Mouse (Mus musculus): ENCODE measurements around the gene Mdp1. TPM values are rescaled to one million over a fixed set of nuclear protein-coding genes. Genes with fewer than 3 reads are reported as not detected.

The Mdp1 gene
- total RNA-seq, 1 experiment from 2014 or later, result 50.4 TPM

DNA sequence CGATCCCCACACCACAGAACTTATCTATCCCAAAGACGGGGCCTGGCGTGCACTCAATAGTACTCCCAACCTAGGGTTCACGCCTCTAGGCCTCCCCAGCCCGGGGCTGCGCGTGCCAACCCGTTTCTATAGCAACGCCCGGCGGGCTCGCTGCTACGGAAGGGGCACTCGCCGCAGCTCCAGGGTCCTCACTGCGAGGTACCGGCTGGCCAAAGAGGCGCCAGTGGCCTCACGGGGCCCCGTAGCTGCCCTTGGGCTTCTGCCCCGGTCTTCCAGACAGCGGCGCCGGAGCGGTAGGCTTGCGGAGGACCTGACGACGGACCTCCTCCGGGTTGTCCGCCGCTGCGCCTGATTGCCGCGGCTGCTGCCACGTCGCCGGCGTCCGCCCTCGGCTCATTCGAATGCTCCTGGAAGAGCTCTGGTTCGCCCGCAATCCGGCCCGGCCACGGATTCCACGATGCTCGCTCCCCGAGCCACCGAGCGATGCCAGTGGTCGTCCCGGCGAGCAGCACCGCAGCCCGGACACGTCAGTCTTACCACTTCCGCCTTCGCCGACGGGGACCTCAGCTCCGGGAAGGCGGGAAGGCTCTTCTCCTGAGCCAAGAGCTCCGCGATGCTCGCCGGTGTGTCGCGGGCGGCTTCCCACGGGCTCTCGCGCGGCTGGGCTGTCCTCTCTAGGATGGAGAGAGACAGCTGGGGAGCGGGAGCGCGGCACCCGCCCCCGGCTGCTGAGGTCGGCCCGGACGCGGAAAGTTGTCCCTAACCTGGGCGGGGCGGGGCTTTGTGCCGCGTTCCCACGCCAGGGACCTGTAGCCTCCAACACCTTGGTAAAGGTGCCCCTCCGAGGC lies 17.0 kb downstream of the Mdp1 start, which contains the start of gene Tm9sf1:
Gene Tm9sf1 (minus strand): TSS at position 747 of the 848 bp plus-strand sequence.
- peak; percentile 90 for DNase-seq

DNA sequence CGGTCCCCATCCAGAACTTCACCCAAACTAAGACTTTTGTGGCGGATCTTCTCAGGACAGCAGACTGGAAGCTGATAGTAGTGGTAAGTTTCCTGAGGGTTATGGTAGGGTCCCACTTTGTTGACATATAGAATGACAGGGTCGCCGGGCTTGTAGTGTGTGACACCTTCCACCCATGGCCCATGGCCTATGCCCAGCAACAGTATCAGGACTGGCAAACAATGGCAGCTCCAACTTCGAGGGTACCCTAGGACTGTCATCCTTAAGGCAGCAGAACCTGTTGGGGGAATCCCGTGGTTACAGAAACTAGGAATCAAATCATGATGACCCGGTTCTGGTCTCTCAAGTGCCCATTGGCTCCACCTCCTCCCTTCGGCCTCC lies 17.6 kb downstream of the Mdp1 start:
- DNase-seq, result no peak

DNA sequence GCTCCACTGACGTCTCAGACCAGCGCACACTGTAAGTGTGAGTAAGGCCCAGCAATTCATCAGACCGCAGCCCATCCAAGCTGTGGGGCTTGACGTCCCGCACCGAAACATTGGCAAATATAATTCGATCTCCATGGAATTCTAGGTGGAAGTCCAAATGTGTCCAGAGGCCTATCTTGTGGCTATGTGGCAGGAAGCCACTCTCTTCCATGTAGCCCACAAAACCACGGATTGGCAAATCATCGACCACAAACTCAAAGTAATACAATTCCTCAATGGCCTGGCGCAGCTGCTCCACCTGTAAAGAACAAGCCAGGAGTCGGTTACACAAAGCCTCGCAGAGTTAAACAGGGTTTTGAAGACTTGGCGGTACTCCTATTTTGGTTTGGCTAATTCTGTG lies 19.0 kb downstream of the Mdp1 start:
- DNase-seq, result no peak

DNA sequence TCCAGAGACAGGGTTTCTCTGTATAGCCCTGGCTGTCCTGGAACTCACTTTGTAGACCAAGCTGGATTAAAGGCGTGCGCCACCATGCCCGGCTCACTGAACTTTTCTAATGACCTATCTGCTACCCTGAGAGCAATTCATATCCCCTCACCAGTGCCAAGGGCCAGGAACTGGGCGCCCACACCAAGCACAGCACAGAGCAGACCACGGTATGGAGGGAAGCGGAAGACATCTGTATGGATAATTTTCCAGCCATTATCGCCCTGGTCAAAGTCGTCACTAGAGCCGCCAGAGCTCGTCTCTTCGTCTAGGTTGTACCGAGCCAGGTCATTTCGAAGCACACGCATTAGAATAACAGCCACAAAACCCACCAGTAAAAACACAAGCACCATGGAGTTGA lies 19.5 kb downstream of the Mdp1 start:
- no peak for DNase-seq

DNA sequence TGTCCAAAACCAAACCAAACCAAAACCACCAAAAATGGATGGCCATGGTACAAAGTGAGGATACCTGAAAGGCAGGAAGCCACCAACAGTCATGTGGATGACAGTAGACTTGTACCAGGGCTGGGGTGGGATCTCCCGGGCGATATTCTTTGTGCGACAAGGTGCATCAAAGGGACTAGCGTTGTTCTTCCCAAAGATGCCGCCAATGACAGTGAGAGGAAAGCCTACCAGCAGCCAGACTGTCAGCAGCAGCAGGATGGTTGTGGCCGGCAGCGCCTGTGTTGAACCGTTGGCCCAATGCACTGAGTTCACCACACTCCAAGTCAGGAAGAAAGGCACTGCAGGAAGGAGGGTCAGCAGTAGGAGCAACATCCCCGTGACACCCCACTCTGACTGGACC lies 22.5 kb downstream of the Mdp1 start, which contains the start of gene Gm49378:
Gene Gm49378 (minus strand): TSS at position 101 of the 400 bp plus-strand sequence.
- DNase-seq, result no peak

DNA sequence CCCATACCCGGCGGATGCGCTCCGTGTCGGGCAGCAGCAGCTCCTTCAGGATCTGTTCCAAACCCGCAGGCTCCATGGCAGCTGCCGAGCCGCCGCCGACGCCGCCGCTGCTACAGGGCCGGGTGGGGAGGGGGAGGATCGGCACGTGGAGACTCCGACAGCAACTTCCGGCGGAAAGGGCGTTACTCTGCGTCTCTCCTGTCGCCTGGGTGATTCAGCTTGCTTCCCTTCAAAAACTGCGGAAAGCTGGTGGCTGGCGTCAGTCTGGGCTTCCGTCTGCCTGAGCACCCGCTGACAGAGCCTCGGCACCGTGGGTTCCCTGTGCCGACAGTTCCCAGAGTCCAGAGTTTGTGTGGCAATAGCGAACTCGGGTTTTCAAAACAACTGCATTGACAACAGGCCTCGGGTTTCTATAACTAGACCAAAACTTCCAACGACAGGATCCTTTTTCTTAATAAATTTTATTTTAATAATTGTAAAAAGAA lies 24.7 kb downstream of the Mdp1 start, which contains the start of gene Ipo4:
Gene Ipo4 (minus strand): TSS at position 435 of the 485 bp plus-strand sequence.
- peak; percentile 94 for DNase-seq

DNA sequence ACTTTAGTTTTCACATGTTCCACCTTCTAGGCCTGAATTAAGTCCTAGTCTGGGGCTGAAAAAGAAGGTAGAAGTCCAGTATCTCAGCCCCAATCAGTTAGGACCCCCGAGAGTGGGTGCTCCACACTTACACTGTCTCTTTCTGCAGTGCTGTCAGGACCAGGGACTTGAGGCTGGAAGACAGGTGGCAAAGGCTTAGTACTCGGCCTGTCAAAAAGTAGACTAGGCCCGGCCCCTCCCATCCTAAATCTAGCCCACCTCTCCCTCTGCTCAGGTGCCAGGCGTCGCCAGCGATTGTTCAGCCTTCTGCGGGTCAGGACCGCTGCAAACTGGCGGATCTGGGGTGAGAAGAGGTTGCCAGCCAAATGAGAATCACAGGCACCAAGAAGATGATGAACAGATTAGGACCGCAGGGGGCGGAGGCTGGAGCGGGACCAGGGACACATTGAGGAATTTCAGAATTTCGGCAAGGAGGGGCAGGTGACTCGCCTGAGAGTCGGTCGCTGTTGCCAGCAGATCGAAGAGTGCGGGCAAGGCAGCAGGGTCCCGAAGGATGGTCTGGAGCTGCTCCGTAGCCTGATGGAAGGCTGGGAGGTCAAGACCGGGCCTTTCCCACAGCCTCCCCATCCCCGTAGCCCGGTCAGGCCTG lies 25.3 kb downstream of the Mdp1 start:
- peak; percentile 73 for DNase-seq

DNA sequence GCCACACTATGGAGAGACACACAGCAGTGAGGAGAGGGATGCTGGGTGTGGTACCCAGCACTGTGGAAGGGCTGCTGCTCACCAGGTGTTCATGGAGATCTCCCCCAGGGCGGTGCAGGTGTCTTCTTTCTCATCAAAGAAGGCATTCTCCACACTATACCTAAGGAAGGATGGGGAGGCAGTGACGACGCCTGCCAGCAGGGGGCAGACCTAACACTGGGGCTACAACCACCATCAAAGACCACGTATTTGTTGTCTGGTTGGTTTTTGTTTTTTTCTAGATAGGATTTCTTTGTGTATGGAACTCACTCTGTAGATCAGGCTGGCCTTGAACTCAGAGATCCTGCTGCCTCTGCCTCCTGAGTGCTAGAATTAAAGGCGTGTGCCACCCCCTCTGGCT lies 31.0 kb downstream of the Mdp1 start:
- DNase-seq, result peak; percentile 74

DNA sequence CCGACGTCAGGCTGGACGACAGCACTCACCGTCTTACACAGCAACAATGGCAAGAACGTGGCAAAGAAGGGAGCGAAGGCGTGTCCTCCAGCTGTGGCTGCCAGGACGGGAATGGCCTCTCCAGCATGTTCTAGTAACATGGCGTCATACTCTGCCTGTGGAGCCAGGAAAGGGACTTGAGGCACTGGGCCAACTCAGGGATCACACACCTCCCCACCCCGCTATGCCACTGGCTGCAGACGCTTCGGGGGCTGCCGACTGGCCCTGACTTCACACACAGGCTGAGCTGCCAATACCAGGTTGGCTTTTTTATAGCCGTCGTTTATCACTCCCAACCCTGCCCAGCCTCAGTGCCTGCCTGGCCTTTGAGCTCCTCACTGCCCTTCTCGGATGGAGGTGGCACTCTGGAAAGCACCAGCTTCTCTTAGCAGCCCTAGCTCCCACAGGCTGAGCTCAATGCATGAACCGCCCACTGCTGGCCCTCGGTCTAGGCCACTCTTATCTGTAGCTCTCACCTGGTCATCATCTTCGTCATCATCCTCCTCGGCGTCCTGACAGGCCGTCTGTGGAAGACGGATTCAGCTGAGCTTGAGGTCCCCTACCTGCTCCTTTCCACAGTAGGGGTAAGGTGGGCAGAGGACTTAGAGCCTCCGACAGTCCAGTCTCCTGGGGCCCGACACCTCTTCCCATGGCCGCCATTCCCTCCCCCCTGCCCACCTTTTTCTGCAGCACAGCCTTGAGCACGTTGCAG lies 32.1 kb downstream of the Mdp1 start:
- DNase-seq, result no peak

DNA sequence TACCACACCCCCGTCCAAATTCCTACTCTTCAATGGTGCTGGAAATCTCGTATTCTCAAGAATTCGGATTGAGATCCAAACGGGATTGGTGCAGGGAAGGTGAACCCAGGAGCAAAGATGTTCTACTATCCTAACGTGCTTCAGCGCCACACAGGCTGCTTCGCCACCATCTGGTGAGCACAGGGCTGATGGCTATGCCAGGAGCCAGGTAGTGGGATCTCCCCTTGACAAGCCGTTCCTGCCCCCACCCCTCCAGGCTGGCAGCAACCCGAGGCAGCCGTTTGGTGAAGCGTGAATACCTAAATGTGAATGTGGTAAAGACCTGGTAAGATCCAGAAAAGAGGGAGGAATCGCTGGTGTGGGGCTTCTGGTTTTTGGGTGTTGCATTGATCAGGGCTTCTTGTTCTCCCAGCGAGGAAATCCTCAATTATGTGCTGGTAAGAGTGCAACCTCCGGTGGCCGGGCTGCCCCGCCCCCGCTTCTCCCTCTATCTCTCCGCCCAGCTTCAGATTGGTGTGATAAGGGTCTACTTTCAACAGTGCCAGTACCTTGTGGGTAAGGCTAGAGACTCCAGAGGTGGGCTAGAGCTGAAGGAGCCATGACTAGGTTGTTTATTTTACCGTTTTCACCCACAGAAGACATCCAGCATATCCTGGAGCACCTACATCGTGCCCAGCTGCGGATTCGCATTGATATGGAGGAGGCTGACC lies 41.7 kb downstream of the Mdp1 start:
- no peak for DNase-seq

DNA sequence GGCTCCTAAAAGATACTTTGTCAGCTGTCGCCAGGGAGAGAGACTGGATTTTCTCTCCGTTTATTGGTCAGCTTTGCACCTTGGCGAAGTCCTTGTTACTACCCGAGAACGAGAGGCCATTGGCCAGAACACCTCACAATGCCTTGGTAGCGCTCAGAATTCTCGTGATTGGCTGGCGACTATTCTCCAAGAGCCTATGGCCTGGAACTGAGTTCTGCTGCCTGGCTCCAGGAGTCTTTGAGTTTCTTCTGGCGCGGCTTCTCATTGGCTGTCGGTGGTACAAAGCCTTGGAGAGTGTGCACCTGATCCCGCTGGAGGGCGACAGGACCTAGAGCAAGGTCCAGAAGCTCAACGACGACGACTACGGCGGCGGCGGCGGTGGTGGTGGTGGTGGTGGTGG lies 42.5 kb downstream of the Mdp1 start, which contains the start of gene Rec8:
Gene Rec8 (plus strand): TSS at position 216 of the 400 bp plus-strand sequence.
- peak; percentile 67 for DNase-seq

DNA sequence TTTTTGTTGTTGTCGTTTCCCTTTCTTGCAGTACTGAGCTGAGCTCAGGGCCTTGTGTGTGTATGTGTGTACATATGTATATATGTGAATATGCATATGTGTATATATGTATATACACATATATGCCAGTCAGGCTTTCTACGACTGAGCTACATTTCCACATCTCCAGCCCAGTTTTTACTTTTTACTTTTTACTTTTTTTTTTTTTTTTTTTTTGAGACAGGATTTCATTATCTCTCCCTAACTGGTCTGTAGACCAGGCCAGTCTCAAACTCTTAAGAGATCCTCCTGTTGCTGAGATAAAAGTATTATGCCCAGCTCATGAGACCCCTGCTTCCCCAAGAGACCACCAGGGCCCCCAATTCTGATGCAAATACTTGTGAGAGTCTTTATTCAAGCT lies 43.5 kb downstream of the Mdp1 start:
- DNase-seq, result no peak

DNA sequence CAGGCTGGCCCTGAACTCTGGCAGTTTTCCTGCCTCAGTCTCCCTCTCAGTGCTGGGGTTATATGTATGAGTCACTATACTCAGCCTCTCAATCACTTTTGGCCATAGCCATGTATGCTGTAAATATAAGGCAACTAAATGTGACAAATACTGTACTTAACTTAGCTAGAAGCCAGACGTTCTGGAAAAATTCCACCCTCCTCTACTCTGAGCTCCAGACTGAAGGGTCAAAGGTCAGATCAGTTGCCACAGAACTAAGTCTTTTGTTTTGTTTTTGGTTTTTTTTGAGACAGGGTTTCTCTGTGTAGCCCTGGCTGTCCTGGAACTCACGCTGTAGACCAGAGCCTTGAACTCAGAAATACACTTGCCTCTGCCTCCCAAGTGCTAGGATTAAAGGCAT lies 44.4 kb downstream of the Mdp1 start:
- DNase-seq, result no peak

DNA sequence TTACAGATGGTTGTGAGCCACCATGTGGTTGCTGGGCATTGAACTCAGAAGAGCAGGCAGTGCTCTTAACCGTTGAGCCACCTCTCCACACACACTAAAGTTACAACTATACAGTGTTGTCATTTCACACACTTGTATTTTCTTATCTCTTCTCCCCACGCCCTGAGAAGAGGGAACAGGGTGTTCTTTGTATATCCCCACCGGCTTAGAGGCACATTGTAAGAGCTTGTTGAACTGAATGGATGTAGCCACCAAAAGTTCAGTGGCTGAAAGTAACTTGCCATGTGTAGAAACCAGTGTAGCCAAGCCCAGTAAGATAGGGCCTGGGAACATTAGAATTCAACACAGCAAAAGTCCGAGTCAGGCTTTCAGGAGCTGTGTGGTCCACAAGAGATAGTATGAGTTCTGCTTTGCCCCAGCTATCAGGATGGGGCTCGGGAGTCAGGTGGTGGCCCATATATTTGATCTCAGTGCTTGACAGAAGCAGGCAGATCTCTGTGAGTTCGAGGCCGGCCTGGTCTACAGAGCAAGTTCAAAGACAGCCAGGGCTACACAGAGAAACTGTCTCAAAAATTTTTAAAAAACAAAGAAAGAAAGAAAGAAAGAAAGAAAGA lies 45.6 kb downstream of the Mdp1 start:
- no peak for DNase-seq

DNA sequence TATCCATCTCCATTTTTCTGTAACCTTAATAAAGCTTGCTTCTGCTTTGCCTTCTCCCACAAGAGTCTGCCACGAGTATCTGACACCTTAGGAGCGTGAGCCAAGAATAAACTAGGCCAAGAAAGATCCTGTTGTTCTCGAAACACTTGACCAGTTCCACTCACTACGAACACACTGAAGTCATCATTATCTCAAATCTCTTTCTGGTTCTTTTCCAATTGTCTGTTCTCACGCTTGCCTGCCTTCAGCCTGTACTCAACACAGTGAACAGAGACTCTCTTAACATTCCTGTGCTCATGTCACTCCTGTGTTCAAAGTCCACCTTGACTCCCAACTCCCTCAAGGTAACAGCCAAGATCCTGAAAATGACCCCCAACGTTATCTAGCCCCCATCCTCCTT lies 47.0 kb downstream of the Mdp1 start:
- DNase-seq, result no peak

DNA sequence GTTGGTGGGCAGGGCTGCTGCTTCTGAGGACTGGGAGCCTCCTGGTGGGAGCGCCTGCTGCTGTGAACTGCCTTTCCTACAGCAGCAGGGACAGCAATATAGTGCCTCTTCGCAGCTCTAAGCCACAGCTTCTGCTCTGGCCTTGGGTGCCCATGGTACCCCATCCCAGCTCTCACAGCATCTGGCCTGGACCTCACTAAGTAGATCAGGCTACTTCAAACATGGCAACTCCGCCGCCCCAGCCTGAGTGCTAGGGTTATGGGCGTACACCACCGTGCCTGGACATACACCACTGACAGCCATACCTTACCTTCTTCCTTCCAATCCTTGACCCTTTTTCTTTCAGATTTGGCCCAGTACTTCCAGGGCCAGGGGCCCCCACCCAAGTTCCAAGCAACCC lies 52.0 kb downstream of the Mdp1 start:
- DNase-seq, result no peak

Other genes with a start within 250 kb of the Mdp1 start
- gene Dhrs4, start 181.8 kb downstream of the Mdp1 start, total RNA-seq (2021), result 130 and 149 TPM in 2 replicates
- gene Carmil3, start 169.9 kb downstream of the Mdp1 start, total RNA-seq (2021), result 6.9 TPM in 2 replicates
- gene Cpne6, start 150.1 kb downstream of the Mdp1 start, total RNA-seq (2021), result 0.45 TPM in 1 of 2 replicates, not detected in the other
- not detected in 2 replicates for gene Nrl, start 135.5 kb downstream of the Mdp1 start, total RNA-seq (2021)
- gene Pck2, start 120.2 kb downstream of the Mdp1 start, total RNA-seq (2021), result 35.1 and 42.8 TPM in 2 replicates
- 99.9 and 118 TPM in 2 replicates for gene Dcaf11, start 100.5 kb downstream of the Mdp1 start, total RNA-seq (2021)
- gene A730061H03Rik, start 100.1 kb downstream of the Mdp1 start, total RNA-seq (2021), result 1.2 TPM in 1 of 2 replicates, not detected in the other
- gene Fitm1, start 84.9 kb downstream of the Mdp1 start, total RNA-seq (2021), result 0.79 and 2.1 TPM in 2 replicates
- gene Psme1, start 82.4 kb downstream of the Mdp1 start, total RNA-seq (2021), result 316 and 330 TPM in 2 replicates
- gene Emc9, start 75.2 kb downstream of the Mdp1 start, total RNA-seq (2021), result 37.5 and 45.2 TPM in 2 replicates
- gene Psme2, start 69.4 kb downstream of the Mdp1 start, total RNA-seq (2021), result 349 and 376 TPM in 2 replicates
- gene Rnf31, start 68.8 kb downstream of the Mdp1 start, total RNA-seq (2021), result 24.8 and 37.7 TPM in 2 replicates
- 12.9 and 16.7 TPM in 2 replicates for gene Irf9, start 56.9 kb downstream of the Mdp1 start, total RNA-seq (2021)
- gene Rec8, start 42.5 kb downstream of the Mdp1 start, total RNA-seq (2021), result 4.4 and 6.9 TPM in 2 replicates
- 78.2 and 105 TPM in 2 replicates for gene Ipo4, start 24.6 kb downstream of the Mdp1 start, total RNA-seq (2021)
- gene Gm49378, start 22.6 kb downstream of the Mdp1 start, total RNA-seq (2021), result 2.4 and 3.9 TPM in 2 replicates
- 68.4 and 78.5 TPM in 2 replicates for gene Tm9sf1, start 16.7 kb downstream of the Mdp1 start, total RNA-seq (2021)
- 1.9 and 3.1 TPM in 2 replicates for gene Tssk4, start 10.3 kb downstream of the Mdp1 start, total RNA-seq (2021)
- 24.0 and 25.8 TPM in 2 replicates for gene Gmpr2, start 11.4 kb upstream of the Mdp1 start, total RNA-seq (2021)
- gene Nedd8, start 11.6 kb upstream of the Mdp1 start, total RNA-seq (2021), result 297 and 307 TPM in 2 replicates
- gene Tinf2, start 21.3 kb upstream of the Mdp1 start, total RNA-seq (2021), result 26.1 and 27.4 TPM in 2 replicates
- gene Tgm1, start 53.4 kb upstream of the Mdp1 start, total RNA-seq (2021), result 0.74 and 2.3 TPM in 2 replicates
- gene Rabggta, start 61.8 kb upstream of the Mdp1 start, total RNA-seq (2021), result 19.5 and 21.1 TPM in 2 replicates
- 81.5 and 93.6 TPM in 2 replicates for gene Dhrs1, start 85.2 kb upstream of the Mdp1 start, total RNA-seq (2021)
- gene Nop9, start 85.2 kb upstream of the Mdp1 start, total RNA-seq (2021), result 15.9 and 16.2 TPM in 2 replicates
- gene Cideb, start 98.0 kb upstream of the Mdp1 start, total RNA-seq (2021), result 1.7 and 22.1 TPM in 2 replicates
- 0.11 and 0.37 TPM in 2 replicates for gene Ltb4r2, start 100.9 kb upstream of the Mdp1 start, total RNA-seq (2021)
- 0.48 and 0.71 TPM in 2 replicates for gene Ltb4r1, start 105.5 kb upstream of the Mdp1 start, total RNA-seq (2021)
- 14.3 and 17.3 TPM in 2 replicates for gene Adcy4, start 123.6 kb upstream of the Mdp1 start, total RNA-seq (2021)
- gene Ripk3, start 128.4 kb upstream of the Mdp1 start, total RNA-seq (2021), result 5.2 and 7.8 TPM in 2 replicates
- gene Nfatc4, start 162.6 kb upstream of the Mdp1 start, total RNA-seq (2021), result 23.8 and 31.2 TPM in 2 replicates
- gene Nynrin, start 193.5 kb upstream of the Mdp1 start, total RNA-seq (2021), result 14.1 and 18.8 TPM in 2 replicates
- 0.11 and 0.34 TPM in 2 replicates for gene Cbln3, start 223.9 kb upstream of the Mdp1 start, total RNA-seq (2021)
- 19.2 and 23.8 TPM in 2 replicates for gene Khnyn, start 224.4 kb upstream of the Mdp1 start, total RNA-seq (2021)
- gene Sdr39u1, start 239.8 kb upstream of the Mdp1 start, total RNA-seq (2021), result 83.3 and 100 TPM in 2 replicates

Data from adrenal gland, postnatal 14 days (tissue).